Mouse (Mus musculus): ENCODE data around the gene Prkcz.

Gene Prkcz

GRCm38 (mm10) chr4:155221106-155221505 is 140.1 kb downstream of the Prkcz start:
- DNase-seq (ENCODE audit: low read depth, low spot score): no peak

DNA sequence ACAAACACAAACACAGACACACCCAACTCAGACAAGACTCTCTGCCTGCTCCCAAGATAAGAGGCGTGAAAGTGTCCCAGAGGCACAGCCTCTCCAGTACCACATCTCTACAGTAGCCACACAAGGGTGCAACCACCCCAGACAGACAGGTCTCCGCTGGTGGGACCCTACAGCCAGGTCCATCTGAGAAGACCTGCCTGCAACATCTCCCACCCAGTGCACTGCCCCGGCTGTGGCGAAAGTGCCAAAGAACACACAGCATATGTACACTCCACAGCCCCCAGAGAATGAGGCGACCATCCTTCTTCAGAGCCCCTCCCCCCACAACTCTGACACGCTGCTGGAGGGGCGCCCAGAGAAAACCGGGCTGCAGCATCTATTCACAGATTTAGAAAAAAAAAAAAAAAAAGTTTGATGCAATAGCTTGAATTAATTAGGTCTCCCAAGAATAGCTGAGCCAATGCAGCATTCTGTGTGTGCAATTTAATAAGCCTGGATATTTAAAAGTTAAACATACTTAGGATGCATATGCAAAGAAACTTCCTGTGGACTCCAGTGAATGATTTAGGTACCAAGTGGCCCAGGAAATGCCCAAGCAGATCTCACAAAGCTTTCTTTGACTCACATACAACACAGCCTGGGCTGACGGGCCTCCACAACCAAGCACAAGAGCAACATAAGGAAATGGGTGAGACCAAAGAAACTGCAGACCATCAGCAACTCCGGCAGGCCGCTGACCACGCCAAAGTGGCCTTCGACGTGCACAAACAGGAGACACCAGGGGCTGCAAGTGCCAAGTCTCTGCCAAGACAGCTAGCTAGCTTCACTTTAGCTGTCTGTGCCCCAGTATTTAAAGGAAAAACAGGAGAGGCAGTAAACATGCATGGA is 140.7 kb downstream of the Prkcz start:
- peak; percentile 53 for DNase-seq (ENCODE audit: low read depth, low spot score)

- no peak for DNase-seq (ENCODE audit: low read depth, low spot score)
Observed at GRCm38 (mm10) chr4:155219271-155220212, 141.6 kb downstream of the Prkcz start.

DNA sequence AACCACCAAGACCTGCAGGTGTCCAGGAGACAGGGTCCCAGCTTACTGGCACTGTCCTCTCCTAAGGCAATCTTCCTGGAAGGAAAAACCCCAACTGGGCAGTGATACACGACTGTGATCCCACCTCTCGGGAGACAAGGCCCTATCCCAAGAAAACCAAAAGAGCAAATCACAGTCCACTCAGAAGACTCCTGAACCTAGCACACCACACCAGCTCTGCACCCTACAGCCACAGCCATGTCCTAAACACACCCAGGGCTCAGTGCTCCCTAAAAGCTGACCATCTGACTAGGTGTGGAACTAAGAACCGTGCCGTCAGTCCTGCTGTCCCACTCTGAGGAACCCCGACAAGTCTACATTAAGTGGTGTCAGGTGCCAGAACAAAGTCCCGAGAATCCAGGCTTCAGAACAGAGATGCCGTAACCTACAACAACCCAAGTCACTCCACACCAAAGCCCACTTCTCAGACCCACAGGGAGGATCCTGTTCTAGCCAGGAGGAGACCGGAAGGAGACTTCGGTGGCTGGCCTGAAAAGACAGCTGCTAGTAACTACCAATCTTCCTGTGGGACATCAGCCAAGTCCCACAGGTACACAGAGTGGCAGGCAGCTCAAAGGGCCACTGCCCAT is 142.9 kb downstream of the Prkcz start:
- no peak for DNase-seq (ENCODE audit: low read depth, low spot score)

- DNase-seq (ENCODE audit: low read depth, low spot score): no peak
Observed at GRCm38 (mm10) chr4:155217241-155218103, 143.7 kb downstream of the Prkcz start.

DNA sequence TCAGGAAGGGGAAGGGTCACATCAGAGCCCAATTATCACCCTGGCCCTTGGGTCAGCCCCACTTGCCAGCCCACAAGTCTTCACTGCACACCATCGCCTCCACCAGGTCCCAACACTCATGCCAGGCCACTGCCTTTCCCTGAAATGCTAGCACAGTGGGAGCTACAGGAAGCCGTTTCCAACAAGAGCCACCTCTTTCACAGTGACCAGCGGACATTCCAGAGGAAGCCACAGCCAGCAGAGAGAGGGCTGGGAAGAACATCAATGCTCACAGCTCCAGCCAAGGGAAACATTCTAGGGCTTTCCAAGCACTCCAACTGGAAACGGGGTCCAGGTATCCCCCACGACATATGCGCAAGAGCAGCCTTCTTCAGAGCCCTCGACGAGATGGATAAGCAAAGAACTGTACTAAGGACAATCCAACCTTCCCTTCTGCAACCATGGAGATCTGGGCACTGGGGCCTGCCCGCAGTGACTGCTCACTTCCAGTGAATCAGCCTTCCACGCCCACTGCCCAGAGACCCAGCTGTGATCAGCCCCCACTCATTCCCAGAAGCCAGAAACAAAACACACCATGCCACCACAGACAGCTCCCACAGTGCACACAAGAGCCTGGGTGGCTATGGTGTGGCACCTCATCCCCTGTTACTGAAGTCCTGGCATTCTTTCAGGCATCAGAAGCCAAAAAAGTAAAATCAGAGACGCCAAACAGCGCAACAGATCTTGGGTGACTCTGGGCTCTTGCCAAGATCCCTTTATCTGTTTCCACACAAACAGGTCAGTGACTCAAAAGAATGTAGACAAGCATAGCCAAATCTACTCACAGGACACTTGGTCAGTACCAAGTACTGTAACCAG is 145.2 kb downstream of the Prkcz start:
- peak; percentile 82 for DNase-seq (ENCODE audit: low read depth, low spot score)

DNA sequence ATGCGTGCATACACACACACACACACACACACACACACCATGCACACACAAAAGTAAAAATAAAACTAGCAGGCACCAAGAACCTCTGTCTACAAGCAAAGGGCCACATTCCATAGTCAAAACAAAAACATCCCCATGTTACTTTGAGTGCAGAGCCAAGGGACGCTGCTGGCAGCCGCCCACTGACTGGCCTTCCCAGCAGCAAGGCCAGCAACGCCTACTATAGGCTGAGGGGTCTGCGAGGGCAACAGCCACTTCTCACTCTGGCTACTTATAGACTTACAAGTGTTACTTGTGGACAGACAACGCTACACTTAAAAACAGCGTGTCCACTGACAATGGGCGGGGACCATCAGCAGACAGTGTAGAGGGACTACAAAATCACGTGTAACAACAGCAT is 146.0 kb downstream of the Prkcz start:
- DNase-seq (ENCODE audit: low read depth, low spot score): no peak

GRCm38 (mm10) chr4:155214793-155215192 is 146.4 kb downstream of the Prkcz start:
- no peak for DNase-seq (ENCODE audit: low read depth, low spot score)

DNA sequence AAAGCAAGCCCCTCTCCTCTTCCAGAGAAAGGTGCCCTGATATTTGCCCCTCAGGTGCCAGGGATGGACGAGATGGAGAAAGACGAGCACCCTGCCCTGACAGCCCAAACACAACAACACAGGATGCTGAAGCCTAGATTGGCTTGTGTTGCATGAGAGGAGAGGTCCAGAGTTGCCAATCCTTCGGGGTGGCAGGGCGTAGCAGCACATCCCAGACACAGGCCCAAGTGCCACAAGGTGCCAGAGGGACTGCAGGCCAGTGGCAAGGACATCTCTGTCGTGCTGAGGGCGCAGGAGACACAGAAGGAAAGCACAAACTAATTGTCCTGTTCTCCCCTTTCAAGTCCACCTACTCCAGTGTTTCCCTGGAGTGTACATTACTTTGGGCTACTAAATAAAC is 147.0 kb downstream of the Prkcz start:
- DNase-seq (ENCODE audit: low read depth, low spot score): no peak

DNA sequence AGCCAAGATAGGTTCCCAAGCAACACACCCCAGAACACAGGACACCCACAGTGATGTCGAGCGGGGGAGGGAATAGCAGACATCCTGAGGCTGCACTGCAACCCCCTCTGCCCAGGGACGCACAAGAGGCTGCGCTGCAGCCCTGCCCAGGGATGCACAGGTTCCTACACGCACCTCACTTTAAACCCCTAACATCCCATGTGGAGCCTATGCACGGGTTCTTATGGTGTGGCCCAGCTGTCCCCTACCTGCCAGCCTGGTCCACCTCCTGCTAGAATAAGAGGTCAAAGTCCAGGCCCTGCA is 147.5 kb downstream of the Prkcz start:
- no peak for DNase-seq (ENCODE audit: low read depth, low spot score)

GRCm38 (mm10) chr4:155213052-155213751 is 148.0 kb downstream of the Prkcz start:
- peak; percentile 73 for DNase-seq (ENCODE audit: low read depth, low spot score)

Measured in brain, adult 2 months (tissue).